Mouse (Mus musculus): ENCODE measurements around the gene Mfsd6. TPM values are rescaled to one million over a fixed set of nuclear protein-coding genes. Genes with fewer than 3 reads are reported as not detected.

Mfsd6 gene
- 0.93 and 1.7 TPM in 2 replicates for polyA plus RNA-seq (2012; ENCODE audit: low replicate concordance)

DNA sequence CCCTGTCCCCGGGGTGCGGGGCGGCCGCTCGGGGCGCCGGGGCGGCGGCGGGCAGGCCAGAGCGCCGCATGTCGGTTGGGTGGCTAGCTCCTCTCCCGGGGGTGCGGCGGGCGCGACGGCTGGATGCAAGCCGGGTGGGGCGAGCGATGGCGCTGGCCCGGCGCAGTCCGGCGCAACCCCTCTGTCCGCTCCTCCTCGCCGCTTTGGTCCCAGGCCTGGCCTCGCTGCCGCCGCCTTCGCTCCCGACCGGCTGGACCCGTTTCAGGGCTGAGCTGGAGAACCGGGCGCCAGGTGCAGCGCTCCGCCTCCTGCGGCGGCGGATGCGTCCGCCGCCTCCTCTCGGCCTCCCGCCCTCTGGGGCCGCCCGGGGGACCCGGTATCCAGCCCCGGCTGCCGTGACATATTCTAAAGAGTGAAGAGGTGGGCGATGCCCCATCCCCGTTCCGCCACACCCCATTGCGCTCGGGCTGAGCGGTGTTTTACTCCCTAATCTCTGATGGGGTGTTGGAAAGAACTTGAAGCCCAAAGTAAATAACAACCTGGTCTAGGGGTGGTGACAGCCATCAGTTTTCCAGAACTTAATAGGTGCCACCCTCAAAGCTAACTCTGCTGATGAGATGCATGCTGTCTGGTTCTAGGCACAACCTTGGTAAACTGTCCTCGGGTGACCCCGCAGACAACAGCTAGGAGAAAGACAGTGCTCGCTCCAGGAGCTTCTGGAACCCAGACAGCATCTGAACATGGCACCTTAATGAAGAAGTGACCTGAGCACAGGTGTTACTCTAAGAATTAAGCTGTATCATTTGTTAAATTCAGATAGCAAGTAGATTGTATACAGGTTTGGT lies at the start of gene Mfsd6:
Mfsd6 (minus strand) TSS at position 407 of the 845 bp plus-strand sequence.

DNA sequence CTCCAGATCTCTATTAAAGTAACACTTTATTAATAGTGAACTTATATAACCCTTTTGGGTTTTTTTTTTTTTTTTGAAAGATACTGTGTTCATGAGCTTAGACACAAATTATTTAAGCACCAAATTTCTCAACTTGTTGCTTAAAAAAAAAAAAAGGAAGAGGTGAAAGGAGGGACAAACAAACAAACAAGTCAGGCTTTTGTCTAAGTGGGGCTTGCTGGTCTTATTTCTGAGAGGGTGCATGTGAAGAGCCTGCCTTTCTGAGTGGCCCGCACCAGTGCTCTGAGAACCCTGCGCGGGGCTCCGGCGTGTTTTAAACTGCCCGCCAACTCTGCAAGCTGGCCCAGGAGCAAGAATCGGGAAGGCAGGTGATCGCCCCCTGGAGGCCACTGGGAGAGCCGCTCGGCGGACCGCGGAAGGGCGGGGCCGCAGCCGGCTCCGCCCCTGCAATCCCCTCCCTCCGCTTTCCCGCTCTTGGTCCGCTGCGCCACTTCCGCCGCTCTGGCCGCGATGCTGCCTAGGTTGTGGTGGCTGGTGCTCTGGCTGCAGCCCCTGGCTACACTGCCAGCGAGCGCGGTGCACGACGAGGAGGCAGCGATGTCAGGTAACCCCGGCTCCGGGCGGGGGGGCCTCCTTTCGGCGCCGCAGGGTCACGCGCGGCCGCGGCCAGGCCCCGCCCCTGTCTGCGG lies 96.9 kb downstream of the Mfsd6 start, which contains the start of gene Nemp2:
Nemp2 (plus strand) TSS at position 456 of the 689 bp plus-strand sequence.

Other genes with a start within 250 kb of the Mfsd6 start
- gene Nab1, start 226.8 kb downstream of the Mfsd6 start, polyA plus RNA-seq (2012; ENCODE audit: low replicate concordance): 33.8 and 35.2 TPM in 2 replicates
- gene Nemp2, start 96.8 kb downstream of the Mfsd6 start, polyA plus RNA-seq (2012; ENCODE audit: low replicate concordance): 0.78 and 1.8 TPM in 2 replicates
- gene Inpp1, start 90.2 kb upstream of the Mfsd6 start, polyA plus RNA-seq (2012; ENCODE audit: low replicate concordance): 0.28 TPM in 2 replicates
- 1.2 TPM in 1 of 2 replicates, not detected in the other for gene Hibch, start 117.5 kb upstream of the Mfsd6 start, polyA plus RNA-seq (2012; ENCODE audit: low replicate concordance)